Mouse (Mus musculus): Measurements from ENCODE around the gene Crybg3. TPM values are rescaled to one million over a fixed set of nuclear protein-coding genes. Genes with fewer than 3 reads are reported as not detected.

Crybg3 gene
- polyA plus RNA-seq, 2 experiments = 0.55 to 0.86 TPM

DNA sequence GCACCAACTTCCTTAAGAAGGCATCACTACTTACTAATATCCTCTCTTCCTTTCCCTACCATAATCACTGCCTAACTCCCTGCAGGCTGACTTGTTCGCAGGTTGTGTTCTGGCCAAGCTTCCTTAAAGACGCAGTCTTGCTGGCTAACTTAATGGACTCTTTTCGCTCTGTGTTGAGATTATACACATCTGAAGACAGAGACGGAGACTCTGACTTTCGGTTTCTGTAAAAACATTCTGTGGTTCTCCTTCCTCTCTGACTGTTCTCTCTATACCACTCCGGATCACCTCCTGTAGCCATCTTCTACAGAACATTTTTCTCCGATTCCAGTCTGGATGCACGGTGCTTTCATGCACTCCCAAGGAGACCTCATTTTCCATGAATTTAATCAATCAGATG is 30.0 kb downstream of the Crybg3 start:
- Histone ChIP-seq H3K9ac (replicated peaks) (no peak overlapping the region), H3K4me3 (ENCODE audit: insufficient read depth in 1 of 2, low read depth in 2 of 2, low read length in 2 of 2) (no peak overlapping the region), H3K9me3 (ENCODE audit: control insufficient read depth, low read length) (no peaks in the 10 kb centered on the region), H3K27me3 (ENCODE audit: control insufficient read depth, insufficient read depth, low read length) (no peaks in the 10 kb centered on the region), H3K4me1 (replicated peaks; ENCODE audit: control insufficient read depth in 2 of 2, insufficient read depth in 2 of 2, low read length in 1 of 2) (no peaks in the 10 kb centered on the region), H3K27ac (no peak overlapping the region), H3K36me3 (replicated peaks; ENCODE audit: control insufficient read depth, insufficient read depth, low read depth) (no peaks in the 10 kb centered on the region), H3K4me2 (ENCODE audit: low read depth) (no peak overlapping the region)
- no peak for DNase-seq (ENCODE audit: low read depth in 3 of 3, low spot score in 3 of 3)
- no peak for ATAC-seq (ENCODE audit: insufficient read depth)
- TF ChIP-seq EP300 (IDR thresholded peaks at IDR 0.05; ENCODE audit: low read depth) (no peak), CTCF (IDR thresholded peaks at IDR 0.05; ENCODE audit: low read depth) (no peak)
- WGBS (ENCODE audit: insufficient replicate concordance) = 71% methylated on average over 8 of the region's 8 CpGs

DNA sequence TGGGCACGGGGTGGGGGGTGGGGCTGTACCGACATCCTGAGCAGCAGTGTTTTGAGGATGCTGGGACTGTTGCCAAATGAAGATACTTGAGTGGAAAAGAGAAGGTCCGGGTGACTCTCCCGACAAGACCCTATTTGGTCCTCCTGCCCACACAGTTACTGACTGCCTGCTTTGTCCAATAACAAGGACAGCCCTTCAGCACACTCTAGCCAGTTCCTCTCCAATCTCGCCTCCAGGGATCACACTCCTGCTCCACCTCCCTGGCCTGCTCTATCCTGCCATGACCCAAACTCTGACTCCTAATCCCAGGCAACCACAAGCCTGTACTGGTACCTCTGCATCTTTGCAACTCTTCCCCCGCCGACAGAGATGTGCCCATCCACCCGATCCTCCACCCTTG is 30.9 kb downstream of the Crybg3 start:
- 63% methylated on average over 8 of the region's 8 CpGs for WGBS (ENCODE audit: insufficient replicate concordance)
- TF ChIP-seq EP300 (IDR thresholded peaks at IDR 0.05; ENCODE audit: low read depth) = no peak
- no peak for TF ChIP-seq CTCF (IDR thresholded peaks at IDR 0.05; ENCODE audit: low read depth)
- no peak for DNase-seq (ENCODE audit: low read depth in 3 of 3, low spot score in 3 of 3)
- H3K9me3 ChIP-seq (ENCODE audit: control insufficient read depth, low read length) = no peaks in the 10 kb centered on the region
- no peaks in the 10 kb centered on the region for H3K27me3 ChIP-seq (ENCODE audit: control insufficient read depth, insufficient read depth, low read length)
- H3K4me1 ChIP-seq (replicated peaks; ENCODE audit: control insufficient read depth in 2 of 2, insufficient read depth in 2 of 2, low read length in 1 of 2) = no peaks in the 10 kb centered on the region
- H3K9ac ChIP-seq (replicated peaks) = no peak overlapping the region
- no peak overlapping the region for H3K27ac ChIP-seq
- H3K36me3 ChIP-seq (replicated peaks; ENCODE audit: control insufficient read depth, insufficient read depth, low read depth) = no peaks in the 10 kb centered on the region
- no peak overlapping the region for H3K4me3 ChIP-seq (ENCODE audit: insufficient read depth in 1 of 2, low read depth in 2 of 2, low read length in 2 of 2)
- H3K4me2 ChIP-seq (ENCODE audit: low read depth) = no peak overlapping the region
- ATAC-seq (ENCODE audit: insufficient read depth) = no peak

DNA sequence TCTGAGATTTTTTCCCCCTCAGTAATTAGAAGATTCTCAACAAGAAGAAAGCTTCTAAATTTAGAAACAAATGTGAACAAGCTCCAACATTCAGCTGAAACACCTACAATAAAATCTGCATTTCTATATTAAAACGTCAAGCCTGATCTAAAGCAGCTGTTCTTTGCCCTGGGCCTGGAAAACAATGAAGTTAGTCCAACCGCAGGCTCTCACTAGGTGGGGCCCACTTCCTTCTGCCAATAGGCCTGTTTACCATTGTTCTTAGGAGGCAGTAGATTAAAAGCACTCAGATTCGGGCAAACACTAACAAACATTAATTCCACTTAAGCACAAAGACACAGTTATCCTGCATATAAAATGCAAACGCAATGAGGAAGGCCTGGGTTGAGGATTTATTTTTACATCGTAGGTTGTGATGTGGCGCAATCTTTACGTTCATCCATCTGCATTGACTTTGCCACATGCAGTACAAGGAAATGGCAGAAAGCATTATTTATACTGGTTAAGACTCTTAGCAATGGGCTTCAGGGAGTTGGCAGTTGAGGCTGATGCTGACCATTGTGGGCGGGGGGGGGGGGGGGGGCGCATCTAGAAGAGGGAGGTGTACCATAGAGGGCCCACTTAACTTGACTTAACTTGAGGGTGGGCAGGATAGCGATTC is 32.9 kb downstream of the Crybg3 start:
- TF ChIP-seq EP300 (IDR thresholded peaks at IDR 0.05; ENCODE audit: low read depth) (no peak), CTCF (IDR thresholded peaks at IDR 0.05; ENCODE audit: low read depth) (no peak)
- no peaks in the 10 kb centered on the region for H3K36me3 ChIP-seq (replicated peaks; ENCODE audit: control insufficient read depth, insufficient read depth, low read depth)
- no peaks in the 10 kb centered on the region for H3K9me3 ChIP-seq (ENCODE audit: control insufficient read depth, low read length)
- DNase-seq (ENCODE audit: low read depth in 3 of 3, low spot score in 3 of 3) (no peak), ATAC-seq (ENCODE audit: insufficient read depth) (no peak)
- 44% methylated on average over 10 of the region's 10 CpGs for WGBS (ENCODE audit: insufficient replicate concordance)
- no peaks in the 10 kb centered on the region for H3K27me3 ChIP-seq (ENCODE audit: control insufficient read depth, insufficient read depth, low read length)
- H3K4me2 ChIP-seq (ENCODE audit: low read depth) = no peak overlapping the region
- no peak overlapping the region for H3K27ac ChIP-seq
- H3K9ac ChIP-seq (replicated peaks) = no peak overlapping the region
- no peak overlapping the region for H3K4me3 ChIP-seq (ENCODE audit: insufficient read depth in 1 of 2, low read depth in 2 of 2, low read length in 2 of 2)
- H3K4me1 ChIP-seq (replicated peaks; ENCODE audit: control insufficient read depth in 2 of 2, insufficient read depth in 2 of 2, low read length in 1 of 2) = no peaks in the 10 kb centered on the region

DNA sequence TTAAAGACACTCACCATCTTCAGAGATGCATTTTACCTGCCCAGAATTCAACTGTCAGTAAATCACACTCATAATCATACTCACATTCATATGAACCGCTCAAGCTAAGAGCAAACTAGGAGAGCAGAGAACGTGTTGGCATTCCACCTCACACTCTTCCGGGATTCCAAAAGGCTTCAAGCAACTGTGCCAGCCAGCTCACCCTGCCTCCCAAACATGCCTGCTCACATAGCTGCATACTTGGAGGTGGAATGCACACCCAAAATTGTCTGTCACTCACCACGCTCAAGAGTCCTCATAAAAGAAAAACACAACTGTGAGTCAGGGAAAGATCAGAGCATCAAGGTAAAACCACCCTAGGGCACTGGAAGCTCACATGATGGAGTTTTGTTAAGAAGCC is 34.3 kb downstream of the Crybg3 start:
- no peaks in the 10 kb centered on the region for H3K4me1 ChIP-seq (replicated peaks; ENCODE audit: control insufficient read depth in 2 of 2, insufficient read depth in 2 of 2, low read length in 1 of 2)

DNA sequence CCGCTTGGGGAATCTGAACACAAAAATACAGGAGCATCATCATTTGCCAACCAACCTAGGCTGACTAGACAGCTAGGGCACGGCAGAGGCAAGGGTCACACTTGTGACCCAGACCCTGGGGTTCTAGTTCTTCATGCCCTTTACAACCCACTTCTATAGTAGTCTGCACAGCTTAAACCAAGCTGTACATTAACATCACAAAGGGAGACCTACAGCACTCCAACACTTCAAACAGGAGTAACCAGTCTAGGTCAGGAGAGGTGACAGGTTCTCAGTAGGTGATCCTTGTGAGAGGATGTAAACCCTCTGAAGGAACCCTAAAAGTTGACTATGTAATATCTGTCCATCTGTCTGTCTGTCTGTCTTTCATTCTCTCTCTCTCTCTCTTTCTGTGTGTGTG is 35.1 kb downstream of the Crybg3 start:
- Histone ChIP-seq H3K4me3 (ENCODE audit: insufficient read depth in 1 of 2, low read depth in 2 of 2, low read length in 2 of 2) (no peak overlapping the region), H3K27ac (no peak overlapping the region), H3K4me2 (ENCODE audit: low read depth) (no peak overlapping the region), H3K9me3 (ENCODE audit: control insufficient read depth, low read length) (no peaks in the 10 kb centered on the region), H3K4me1 (replicated peaks; ENCODE audit: control insufficient read depth in 2 of 2, insufficient read depth in 2 of 2, low read length in 1 of 2) (no peaks in the 10 kb centered on the region), H3K27me3 (ENCODE audit: control insufficient read depth, insufficient read depth, low read length) (no peaks in the 10 kb centered on the region), H3K9ac (replicated peaks) (no peak overlapping the region), H3K36me3 (replicated peaks; ENCODE audit: control insufficient read depth, insufficient read depth, low read depth) (no peaks in the 10 kb centered on the region)
- no peak for ATAC-seq (ENCODE audit: insufficient read depth)
- DNase-seq (ENCODE audit: low read depth in 3 of 3, low spot score in 3 of 3) = no peak
- TF ChIP-seq CTCF (IDR thresholded peaks at IDR 0.05; ENCODE audit: low read depth) (no peak), EP300 (IDR thresholded peaks at IDR 0.05; ENCODE audit: low read depth) (no peak)
- WGBS (ENCODE audit: insufficient replicate concordance) = 64% methylated on average over 2 of the region's 2 CpGs

More for the DNA sequence above, 34.3 kb downstream of the Crybg3 start:
- WGBS (ENCODE audit: insufficient replicate concordance) = 72% methylated on average over 4 of the region's 4 CpGs
- Histone ChIP-seq H3K4me3 (ENCODE audit: insufficient read depth in 1 of 2, low read depth in 2 of 2, low read length in 2 of 2) (no peak overlapping the region), H3K9ac (replicated peaks) (no peak overlapping the region), H3K9me3 (ENCODE audit: control insufficient read depth, low read length) (no peaks in the 10 kb centered on the region), H3K27ac (no peak overlapping the region), H3K4me2 (ENCODE audit: low read depth) (no peak overlapping the region), H3K36me3 (replicated peaks; ENCODE audit: control insufficient read depth, insufficient read depth, low read depth) (no peaks in the 10 kb centered on the region), H3K27me3 (ENCODE audit: control insufficient read depth, insufficient read depth, low read length) (no peaks in the 10 kb centered on the region)
- no peak for ATAC-seq (ENCODE audit: insufficient read depth)
- DNase-seq (ENCODE audit: low read depth in 3 of 3, low spot score in 3 of 3) = no peak
- TF ChIP-seq EP300 (IDR thresholded peaks at IDR 0.05; ENCODE audit: low read depth) (no peak), CTCF (IDR thresholded peaks at IDR 0.05; ENCODE audit: low read depth) (no peak)

Data from liver, embryonic 14.5 days (tissue).